Mouse (Mus musculus): Measurements from ENCODE around the gene Sf3b5.

GRCm38 (mm10) chr10:13044659-13045058 lies 39.5 kb downstream of the Sf3b5 start:
- TF ChIP-seq POLR2AphosphoS2 (IDR thresholded peaks at IDR 0.05; ENCODE audit: insufficient read length, low read depth) (no peak), POLR2A (IDR thresholded peaks at IDR 0.05; ENCODE audit: insufficient read length, low read depth) (no peak)
